Mouse (Mus musculus): ENCODE measurements around the gene Kcnn3.

The Kcnn3 gene

DNA sequence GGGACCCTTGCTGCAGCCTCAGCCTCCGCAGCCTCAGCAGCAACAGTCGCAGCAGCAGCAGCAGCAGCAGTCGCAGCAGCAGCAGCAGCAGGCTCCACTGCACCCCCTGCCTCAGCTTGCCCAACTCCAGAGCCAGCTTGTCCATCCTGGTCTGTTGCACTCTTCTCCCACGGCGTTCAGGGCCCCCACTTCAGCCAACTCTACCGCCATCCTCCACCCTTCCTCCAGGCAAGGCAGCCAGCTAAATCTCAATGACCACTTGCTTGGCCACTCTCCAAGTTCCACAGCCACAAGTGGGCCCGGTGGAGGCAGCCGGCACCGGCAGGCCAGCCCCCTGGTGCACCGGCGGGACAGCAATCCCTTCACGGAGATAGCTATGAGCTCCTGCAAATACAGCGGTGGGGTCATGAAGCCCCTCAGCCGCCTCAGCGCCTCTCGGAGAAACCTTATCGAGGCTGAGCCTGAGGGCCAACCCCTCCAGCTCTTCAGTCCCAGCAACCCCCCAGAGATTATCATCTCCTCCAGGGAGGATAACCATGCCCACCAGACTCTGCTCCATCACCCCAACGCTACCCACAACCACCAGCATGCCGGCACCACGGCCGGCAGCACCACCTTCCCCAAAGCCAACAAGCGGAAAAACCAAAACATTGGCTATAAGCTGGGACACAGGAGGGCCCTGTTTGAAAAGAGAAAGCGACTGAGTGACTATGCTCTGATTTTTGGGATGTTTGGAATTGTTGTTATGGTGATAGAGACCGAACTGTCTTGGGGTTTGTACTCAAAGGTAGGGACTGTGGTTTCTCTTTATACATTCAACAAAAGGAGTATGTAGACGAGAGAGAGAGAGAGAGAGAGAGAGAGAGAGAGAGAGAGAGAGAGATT, 896 bp downstream of the Kcnn3 start:
- DNase-seq (ENCODE audit: extremely low spot score): no peak

DNA sequence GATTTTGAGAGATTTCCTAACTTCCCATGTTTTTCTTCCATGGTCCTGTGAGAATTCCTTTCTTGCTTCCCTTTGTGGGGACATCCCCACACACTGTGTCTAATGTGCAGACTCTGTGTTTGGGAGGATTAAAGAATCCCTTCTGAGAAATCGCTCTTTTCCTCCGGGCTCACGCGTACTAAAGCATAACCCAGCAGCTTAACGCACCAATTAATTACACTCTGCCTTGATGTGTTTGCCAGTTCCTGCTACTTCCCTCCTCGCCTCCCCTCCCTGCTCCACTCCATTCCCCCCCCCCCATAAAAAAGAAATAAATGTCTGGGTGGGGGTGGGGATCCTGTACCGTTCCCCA, 1.5 kb downstream of the Kcnn3 start:
- no peak for DNase-seq (ENCODE audit: extremely low spot score)

GRCm38 (mm10) chr3:89522450-89523128, 2.6 kb downstream of the Kcnn3 start:
- DNase-seq (ENCODE audit: extremely low spot score): no peak

- no peak for DNase-seq (ENCODE audit: extremely low spot score)
Observed at GRCm38 (mm10) chr3:89526298-89527090, 6.5 kb downstream of the Kcnn3 start.

DNA sequence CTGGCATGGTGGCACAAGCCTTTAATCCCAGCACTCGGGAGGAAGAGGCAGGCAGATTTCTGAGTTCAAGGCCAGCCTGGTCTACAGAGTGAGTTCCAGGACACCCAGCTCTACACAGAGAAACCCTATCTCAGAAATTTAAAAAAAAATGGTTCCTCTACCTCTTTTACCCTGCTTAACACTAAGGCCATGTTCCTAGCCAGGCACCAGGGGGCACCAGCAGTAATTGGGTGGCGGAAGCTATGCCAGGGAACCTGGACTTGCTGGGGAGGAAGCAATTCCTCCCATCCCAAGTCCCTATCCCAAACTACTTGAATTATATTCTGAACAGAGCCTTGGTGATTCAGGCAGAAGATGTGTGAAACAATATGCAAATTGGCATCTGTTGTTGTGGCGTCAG, 9.8 kb downstream of the Kcnn3 start:
- no peak for DNase-seq (ENCODE audit: extremely low spot score)

DNA sequence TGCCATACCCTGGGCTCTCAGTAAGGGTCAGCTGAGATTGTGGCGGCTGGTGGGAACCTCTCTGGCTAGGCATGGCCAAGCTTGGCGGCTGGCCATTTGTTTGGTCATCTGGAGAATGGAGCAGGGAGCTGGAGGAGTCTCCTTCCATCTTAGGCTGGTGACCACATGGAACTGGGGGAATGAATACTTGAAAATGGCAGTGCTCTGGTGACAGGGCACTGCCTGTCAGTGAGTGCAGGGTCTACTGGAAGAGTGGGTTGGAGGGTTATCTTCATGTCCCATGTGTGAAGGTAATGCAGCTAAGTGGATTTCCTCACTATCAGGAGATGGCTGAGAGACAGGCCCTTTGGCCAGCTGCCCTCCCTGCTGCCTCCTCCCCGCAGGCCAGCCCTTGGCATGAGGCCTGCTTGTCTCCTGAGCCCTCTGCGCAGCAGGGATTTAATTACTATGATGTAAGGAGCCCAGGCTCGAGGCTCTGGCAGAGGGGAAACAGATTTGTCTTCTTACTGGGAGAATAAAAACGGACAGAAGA, 14.7 kb downstream of the Kcnn3 start:
- DNase-seq (ENCODE audit: extremely low spot score): no peak

- DNase-seq (ENCODE audit: extremely low spot score): no peak
Observed at GRCm38 (mm10) chr3:89535147-89535546, 15.2 kb downstream of the Kcnn3 start.

- DNase-seq (ENCODE audit: extremely low spot score): no peak
Observed at GRCm38 (mm10) chr3:89539036-89539739, 19.2 kb downstream of the Kcnn3 start.

DNA sequence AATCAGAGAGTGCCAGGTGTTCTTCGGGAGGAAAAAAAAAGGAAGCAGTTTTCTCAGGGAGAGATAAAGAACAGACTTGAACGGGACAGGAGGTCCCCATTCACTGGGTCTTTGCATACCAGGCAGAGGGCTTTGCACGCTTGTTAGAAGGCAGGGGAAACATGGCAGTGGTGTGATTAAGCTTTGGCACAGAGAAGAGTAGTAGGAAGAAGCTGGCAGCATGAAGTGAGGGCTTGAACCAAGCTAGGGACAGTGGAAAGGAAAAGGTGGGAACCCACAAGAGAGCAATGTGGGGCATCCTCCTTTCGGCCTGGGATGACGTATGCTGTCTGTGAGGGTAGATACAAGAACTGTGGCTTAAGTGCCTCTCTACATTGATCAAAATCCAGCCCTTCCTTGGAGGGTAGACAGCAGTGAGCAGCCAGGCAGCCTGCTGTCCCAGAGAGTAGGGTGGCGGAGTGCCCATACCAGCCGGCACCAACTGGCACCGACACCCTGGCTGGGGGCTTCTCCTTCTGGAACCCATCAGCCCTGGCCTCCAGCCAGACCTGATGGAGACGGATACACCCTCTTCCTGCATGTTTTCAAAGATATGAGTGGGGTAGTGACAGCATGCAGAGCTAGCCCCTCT, 19.9 kb downstream of the Kcnn3 start:
- DNase-seq (ENCODE audit: extremely low spot score): no peak

- DNase-seq (ENCODE audit: extremely low spot score): no peak
Observed at GRCm38 (mm10) chr3:89540371-89540743, 20.4 kb downstream of the Kcnn3 start.

DNA sequence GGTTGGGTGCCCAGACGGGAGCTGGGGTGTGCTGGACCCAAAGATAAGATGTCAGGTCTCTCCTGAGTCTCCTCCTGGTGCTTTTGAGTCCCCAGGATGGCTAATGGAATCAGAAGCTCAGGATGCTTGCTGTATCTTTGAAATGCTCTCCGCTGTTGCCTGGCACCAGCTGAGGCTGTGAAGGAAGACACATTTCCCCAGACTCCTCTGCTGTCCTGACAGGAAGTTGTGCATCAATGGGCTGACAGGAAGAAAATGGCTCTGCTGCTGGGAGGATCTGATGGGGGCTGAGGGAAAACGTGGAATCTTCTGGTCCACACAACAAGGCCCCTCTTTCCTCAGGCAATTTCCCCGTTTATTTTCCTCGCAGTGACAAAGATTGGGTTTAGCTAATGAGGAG, 27.0 kb downstream of the Kcnn3 start:
- no peak for DNase-seq (ENCODE audit: extremely low spot score)

- DNase-seq (ENCODE audit: extremely low spot score): no peak
Observed at GRCm38 (mm10) chr3:89548805-89549204, 28.8 kb downstream of the Kcnn3 start.

DNA sequence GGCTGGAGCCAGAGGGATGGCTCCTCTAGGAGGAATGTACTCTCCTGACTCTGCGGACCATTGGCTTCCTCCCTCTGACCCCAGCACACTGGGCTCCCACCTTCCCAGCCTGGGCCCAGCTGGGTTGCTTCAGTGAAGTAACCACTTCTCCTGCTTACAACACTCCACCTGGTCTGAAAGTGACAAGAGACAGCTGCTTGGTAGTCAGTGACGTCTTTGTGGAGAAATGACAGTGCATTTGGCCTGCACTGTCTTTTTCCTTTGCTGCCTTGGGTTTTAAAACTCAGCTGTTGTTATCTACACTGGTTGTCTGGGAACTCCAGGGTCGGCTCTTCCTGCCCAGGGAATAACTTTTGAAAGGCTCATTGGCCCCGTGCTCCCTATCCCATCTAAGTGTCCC, 29.5 kb downstream of the Kcnn3 start:
- DNase-seq (ENCODE audit: extremely low spot score): no peak

- no peak for DNase-seq (ENCODE audit: extremely low spot score)
Observed at GRCm38 (mm10) chr3:89551880-89552279, 31.9 kb downstream of the Kcnn3 start.

- DNase-seq (ENCODE audit: extremely low spot score): no peak
Observed at GRCm38 (mm10) chr3:89553432-89553831, 33.5 kb downstream of the Kcnn3 start.

DNA sequence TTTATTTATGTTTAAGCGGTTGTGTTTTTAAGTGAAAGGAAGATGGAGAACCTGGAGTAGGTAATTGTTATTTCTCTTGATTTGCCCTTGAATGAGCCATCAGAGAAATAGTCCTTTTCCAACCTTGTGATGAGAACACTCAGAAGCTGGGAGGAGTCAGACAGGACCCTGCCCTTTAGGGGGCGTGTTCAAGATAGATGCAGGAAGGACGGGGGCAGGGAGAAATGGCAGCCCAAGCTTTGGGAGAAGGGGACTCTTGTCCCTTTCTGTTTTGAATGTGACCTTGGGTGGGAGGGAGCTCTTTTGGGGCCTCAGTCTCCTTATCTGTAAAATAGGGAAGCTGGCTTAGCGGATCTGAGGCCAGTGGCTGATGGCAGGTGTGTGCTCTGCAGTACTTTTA, 34.0 kb downstream of the Kcnn3 start:
- DNase-seq (ENCODE audit: extremely low spot score): no peak

DNA sequence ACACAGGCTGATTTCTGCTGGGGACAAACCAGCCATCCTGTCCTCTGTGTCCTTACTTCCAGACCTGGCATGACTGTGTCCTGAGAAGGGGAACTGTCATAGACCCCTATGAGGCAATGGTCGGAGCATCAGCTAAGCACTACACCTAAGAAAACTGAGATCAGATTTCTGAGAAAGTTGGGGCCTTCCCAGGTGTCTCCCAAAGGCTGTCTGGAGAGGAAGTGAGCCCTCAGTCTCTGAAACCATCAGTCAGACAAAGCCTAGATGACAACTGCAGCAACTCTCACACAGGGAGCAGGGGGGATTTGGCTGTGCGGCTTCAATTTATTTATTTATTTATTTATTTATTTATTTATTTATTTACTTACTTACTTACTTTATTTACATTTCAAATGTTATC, 34.6 kb downstream of the Kcnn3 start:
- DNase-seq (ENCODE audit: extremely low spot score): no peak

GRCm38 (mm10) chr3:89557811-89558210, 37.8 kb downstream of the Kcnn3 start:
- no peak for DNase-seq (ENCODE audit: extremely low spot score)

DNA sequence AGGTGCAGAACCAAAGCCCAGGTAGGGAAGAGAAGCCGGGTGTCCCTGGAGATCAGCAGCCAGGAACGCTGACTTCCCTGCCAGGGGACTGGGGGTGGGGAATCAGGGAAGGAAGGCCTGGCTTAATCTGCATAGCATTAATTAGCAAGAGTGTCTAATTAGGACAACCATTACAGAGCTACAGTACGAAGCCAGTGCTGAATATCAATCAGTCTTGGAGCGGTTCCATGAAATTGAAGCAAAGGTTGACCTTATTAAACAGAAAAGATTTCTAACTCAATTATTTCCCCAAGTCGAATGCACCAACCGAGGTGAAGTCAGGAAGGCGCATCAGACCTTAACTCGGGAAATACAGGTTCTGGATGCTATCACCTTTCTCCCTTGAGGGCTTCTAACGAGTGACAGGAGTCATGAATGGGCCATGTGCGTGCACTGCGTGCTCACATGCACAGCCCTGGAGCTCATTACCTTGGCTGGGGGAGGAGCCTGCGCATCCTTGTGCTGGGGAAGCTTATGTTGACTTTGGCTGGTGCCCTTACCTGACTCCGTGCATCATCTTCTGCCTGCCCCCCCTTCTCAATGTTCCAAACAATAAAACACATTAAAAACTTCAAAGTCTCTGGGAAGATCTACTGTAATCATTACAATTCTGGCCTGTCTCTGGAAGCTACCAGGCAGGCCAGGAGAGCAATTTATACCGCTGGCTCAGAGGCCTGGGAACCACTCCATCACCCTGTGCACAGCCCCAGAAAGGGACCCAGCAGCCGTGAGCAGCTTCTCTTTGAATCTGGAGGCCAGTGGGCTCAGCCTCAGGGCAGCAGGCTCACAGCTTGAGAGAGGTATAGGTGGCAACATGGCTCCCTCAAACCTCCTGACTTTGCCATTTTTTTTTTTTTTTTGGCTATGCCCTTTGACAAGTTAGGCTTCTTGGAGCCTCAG, 39.3 kb downstream of the Kcnn3 start:
- DNase-seq (ENCODE audit: extremely low spot score): no peak

- DNase-seq (ENCODE audit: extremely low spot score): no peak
Observed at GRCm38 (mm10) chr3:89561386-89561785, 41.4 kb downstream of the Kcnn3 start.
